Mouse (Mus musculus) gastrocnemius, postnatal 14 days (tissue): ENCODE measurements around the gene B3galt2. TPM values are rescaled to one million over a fixed set of nuclear protein-coding genes. Genes with fewer than 3 reads are reported as not detected.

Experiments used
- DNase-seq: peaks from one replicate; pipeline ENCODE4 v3.0.0; 2021; ENCODE audit warnings: mixed read lengths
- intact Hi-C: fragments of 180-260 bp; cut with DNase I; formaldehyde crosslinking; loops from one replicate; pipeline ENCODE4 v1.15.1; 2025; ENCODE audit warnings: low total_unique reads
- total RNA-seq, 2 experiments: library from RNA; stranded (reverse); gene quantifications; 2 replicates each; pipeline ENCODE4 v1.2.3; 2021

Gene B3galt2
- total RNA-seq, 2 experiments from 2014 or later, result 1.5 to 4.6 TPM

- no peak for DNase-seq
- intact Hi-C loops, result loop anchor here (5.0 kb wide), 1 partner anchor 36 kb away; no protein-coding TSS in a partner anchor
Observed at GRCm38 (mm10) chr1:143701736-143702135, 61.3 kb downstream of the B3galt2 start.

DNA sequence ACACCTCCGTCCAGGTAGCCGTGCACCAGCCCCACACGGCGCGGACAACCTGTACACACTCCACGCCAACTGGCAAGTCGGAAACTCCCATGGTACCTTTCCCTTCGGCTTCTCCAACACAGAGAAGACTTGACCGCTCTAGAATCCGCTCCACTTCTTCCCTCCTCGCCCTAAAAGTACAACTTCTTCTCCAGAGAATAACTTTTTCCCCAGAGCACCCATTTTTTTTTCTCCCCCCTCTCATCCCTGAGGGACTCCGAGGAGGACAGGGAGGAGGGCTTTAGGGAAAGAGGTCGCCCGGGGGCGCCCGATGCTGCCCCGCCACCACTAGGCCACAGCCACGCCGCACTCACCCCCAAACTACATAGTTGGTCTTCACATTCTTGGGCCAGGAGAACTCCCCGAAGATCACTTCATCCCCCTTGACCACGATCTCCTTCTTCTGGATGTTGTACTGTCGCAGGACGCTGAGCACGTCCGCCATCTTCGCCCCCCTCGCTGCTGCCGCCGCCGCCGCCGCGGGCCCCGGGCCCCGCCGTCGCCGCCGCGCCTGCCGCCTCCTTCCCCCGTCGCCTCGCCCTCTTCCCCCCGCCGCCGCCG is 61.8 kb downstream of the B3galt2 start:
- peak; percentile 8 for DNase-seq
- intact Hi-C loops, result loop anchor here (5.0 kb wide), 1 partner anchor 35 kb away; no protein-coding TSS in a partner anchor

- intact Hi-C loops, result loop anchor here (5.0 kb wide), 1 partner anchor 34 kb away; no protein-coding TSS in a partner anchor
- DNase-seq, result peak; percentile 93
Observed at GRCm38 (mm10) chr1:143702741-143703262, 62.3 kb downstream of the B3galt2 start, which contains the start of gene Cdc73. TSS of gene Cdc73 (minus strand) at chr1:143702893.

Other genes starting within 250 kb of the B3galt2 start
- 10 to 100 TPM; 46.0 to 49.2 TPM for gene Cdc73, start 62.2 kb downstream of the B3galt2 start, total RNA-seq
- 10 to 100 TPM; 70.1 to 76.4 TPM for gene Glrx2, start 75.7 kb downstream of the B3galt2 start, total RNA-seq
- gene Trove2, start 136.4 kb downstream of the B3galt2 start, total RNA-seq, result 1 to 10 TPM; 3.7 to 3.8 TPM
- 10 to 100 TPM; 21.3 to 25.9 TPM for gene Uchl5, start 136.6 kb downstream of the B3galt2 start, total RNA-seq